Mouse (Mus musculus): Measurements from ENCODE around the gene Alkbh4. TPM values are rescaled to one million over a fixed set of nuclear protein-coding genes. Genes with fewer than 3 reads are reported as not detected.

The Alkbh4 gene
- polyA plus RNA-seq, 1 experiment = 7.0 TPM

DNA sequence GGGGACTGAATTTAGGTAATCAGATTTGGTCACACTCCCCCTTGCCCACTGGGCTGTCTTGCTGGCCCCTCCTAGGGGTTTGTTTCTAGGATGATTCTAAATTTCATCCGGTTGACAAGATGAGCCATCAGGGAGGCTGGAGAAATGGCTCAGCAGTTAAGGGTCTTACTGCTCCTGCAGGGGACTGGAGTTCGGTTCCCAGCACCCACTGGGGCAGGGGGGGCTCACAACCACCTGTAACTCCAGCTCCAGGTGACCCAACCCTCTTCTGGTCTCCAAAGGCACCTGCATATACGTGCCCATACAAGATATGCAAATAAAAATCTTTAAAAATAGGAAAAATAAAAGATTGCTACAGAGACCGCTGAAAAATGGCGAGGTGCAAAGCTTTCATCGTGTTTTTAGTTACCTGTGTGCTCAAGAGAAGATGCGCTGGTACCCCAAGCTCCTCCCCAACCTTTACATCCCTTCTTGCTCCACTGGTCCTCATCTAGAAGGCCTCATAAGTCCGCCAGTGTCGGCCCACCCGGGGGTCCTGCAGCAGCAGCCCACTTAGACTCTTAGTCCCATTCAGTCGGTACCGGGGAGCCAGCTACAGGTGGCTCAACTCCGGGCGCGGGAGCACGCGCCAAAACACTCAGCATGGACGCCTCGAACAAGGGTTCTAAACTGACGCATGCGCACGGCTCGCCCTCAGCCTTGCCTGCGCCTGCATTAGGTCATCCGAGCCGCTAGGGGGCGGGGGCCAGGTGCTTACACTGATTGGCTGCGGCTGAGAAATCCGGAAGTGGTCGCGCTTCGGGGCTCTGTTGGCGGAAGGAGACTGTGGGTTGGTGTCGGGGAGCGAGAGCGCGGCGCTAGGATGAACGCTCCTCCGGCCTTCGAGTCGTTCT lies 19.8 kb upstream of the Alkbh4 start, which contains the start of gene Polr2j:
TSS of gene Polr2j (plus strand) at position 741 of the 893 bp plus-strand sequence.
- Histone ChIP-seq H3K27me3 (ENCODE audit: control insufficient read depth, insufficient read depth, insufficient read length) (no peaks in the 10 kb centered on the region), H3K36me3 (ENCODE audit: control insufficient read depth, insufficient read depth) (peaks cover 23% of the 10 kb centered on the region), H3K79me2 (ENCODE audit: control insufficient read depth, insufficient read depth) (peaks cover 44% of the 10 kb centered on the region), H3K79me3 (ENCODE audit: low read depth) (peaks cover 26% of the 10 kb centered on the region), H3K4me3 (ENCODE audit: insufficient read depth, poor library complexity, severe bottlenecking) (peak within 1 kb of the TSS; percentile 87), H3ac (ENCODE audit: control insufficient read depth, insufficient read length, low read depth) (peak within 1 kb of the TSS; percentile 53)
- TF ChIP-seq CTCF (IDR thresholded peaks at IDR 0.05; ENCODE audit: control insufficient read depth, insufficient read depth, insufficient read length) = peak; percentile 98
- TF ChIP-seq CEBPB (IDR thresholded peaks at IDR 0.05; ENCODE audit: low read depth) = no peak
- no peak for TF ChIP-seq MYOG (IDR thresholded peaks at IDR 0.05; ENCODE audit: control insufficient read depth, extremely low read depth, insufficient read length)
- no peak for TF ChIP-seq FOSL1 (IDR thresholded peaks at IDR 0.05; ENCODE audit: insufficient read depth, low read length, poor library complexity, severe bottlenecking)
- no peak for TF ChIP-seq MYOD1 (IDR thresholded peaks at IDR 0.05; ENCODE audit: control insufficient read depth, insufficient read length, low read depth)
- TF ChIP-seq MAX (IDR thresholded peaks at IDR 0.05) = peak; percentile 58
- no peak for TF ChIP-seq USF1 (IDR thresholded peaks at IDR 0.05; ENCODE audit: low read depth)

DNA sequence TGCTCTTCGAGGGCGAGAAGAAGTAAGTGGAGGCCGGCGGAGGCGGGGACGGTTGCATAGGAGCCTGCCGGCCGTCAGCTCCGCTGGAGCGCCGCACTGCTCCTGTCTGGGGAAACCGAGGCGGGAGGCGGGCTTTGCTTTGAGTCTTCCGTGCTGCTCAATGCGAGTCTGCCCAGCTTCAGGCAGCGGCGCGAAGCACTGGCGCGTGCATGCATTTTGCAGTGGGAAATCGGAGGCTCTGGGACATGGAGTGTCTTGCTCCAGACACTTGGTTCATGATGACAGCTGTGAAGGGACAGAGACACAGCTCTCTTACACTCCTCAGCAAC lies 19.2 kb upstream of the Alkbh4 start:
- TF ChIP-seq FOSL1 (IDR thresholded peaks at IDR 0.05; ENCODE audit: insufficient read depth, low read length, poor library complexity, severe bottlenecking) (no peak), CTCF (IDR thresholded peaks at IDR 0.05; ENCODE audit: control insufficient read depth, insufficient read depth, insufficient read length) (no peak), MAX (IDR thresholded peaks at IDR 0.05) (no peak), USF1 (IDR thresholded peaks at IDR 0.05; ENCODE audit: low read depth) (no peak), CEBPB (IDR thresholded peaks at IDR 0.05; ENCODE audit: low read depth) (no peak), MYOD1 (IDR thresholded peaks at IDR 0.05; ENCODE audit: control insufficient read depth, insufficient read length, low read depth) (no peak), MYOG (IDR thresholded peaks at IDR 0.05; ENCODE audit: control insufficient read depth, extremely low read depth, insufficient read length) (no peak)
- H3K27me3 ChIP-seq (ENCODE audit: control insufficient read depth, insufficient read depth, insufficient read length) = no peaks in the 10 kb centered on the region
- peak overlapping the region; percentile 53 for H3ac ChIP-seq (ENCODE audit: control insufficient read depth, insufficient read length, low read depth)

DNA sequence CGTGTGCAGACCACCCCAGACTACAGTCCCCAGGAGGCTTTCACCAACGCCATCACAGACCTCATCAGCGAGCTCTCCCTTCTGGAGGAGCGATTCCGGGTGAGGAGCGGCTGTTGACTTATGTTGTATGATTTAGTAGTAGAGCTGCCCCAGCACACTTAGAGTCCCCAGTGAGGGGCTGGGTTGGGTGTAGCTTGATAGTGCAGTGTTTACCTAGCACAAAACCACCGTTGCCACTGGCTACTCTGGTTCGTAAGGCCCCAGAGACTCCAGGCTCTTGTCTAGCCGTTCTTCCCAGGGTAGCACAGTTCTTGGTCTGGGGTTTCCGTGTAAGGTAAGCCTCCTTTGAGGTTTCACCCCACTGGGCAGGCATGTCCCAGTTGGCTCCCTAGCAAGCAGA lies 13.8 kb upstream of the Alkbh4 start:
- no peaks in the 10 kb centered on the region for H3K27me3 ChIP-seq (ENCODE audit: control insufficient read depth, insufficient read depth, insufficient read length)
- H3K4me3 ChIP-seq (ENCODE audit: insufficient read depth, poor library complexity, severe bottlenecking) = no peak overlapping the region
- H3K36me3 ChIP-seq (ENCODE audit: control insufficient read depth, insufficient read depth) = peaks cover 57% of the 10 kb centered on the region
- TF ChIP-seq CTCF (IDR thresholded peaks at IDR 0.05; ENCODE audit: control insufficient read depth, insufficient read depth, insufficient read length) = no peak
- peaks cover 22% of the 10 kb centered on the region for H3K79me3 ChIP-seq (ENCODE audit: low read depth)
- peaks cover 30% of the 10 kb centered on the region for H3K79me2 ChIP-seq (ENCODE audit: control insufficient read depth, insufficient read depth)
- H3ac ChIP-seq (ENCODE audit: control insufficient read depth, insufficient read length, low read depth) = no peak overlapping the region

More for the DNA sequence above, 19.2 kb upstream of the Alkbh4 start:
- peak overlapping the region; percentile 87 for H3K4me3 ChIP-seq (ENCODE audit: insufficient read depth, poor library complexity, severe bottlenecking)
- peaks cover 27% of the 10 kb centered on the region for H3K79me3 ChIP-seq (ENCODE audit: low read depth)
- H3K36me3 ChIP-seq (ENCODE audit: control insufficient read depth, insufficient read depth) = peaks cover 24% of the 10 kb centered on the region
- peaks cover 44% of the 10 kb centered on the region for H3K79me2 ChIP-seq (ENCODE audit: control insufficient read depth, insufficient read depth)

DNA sequence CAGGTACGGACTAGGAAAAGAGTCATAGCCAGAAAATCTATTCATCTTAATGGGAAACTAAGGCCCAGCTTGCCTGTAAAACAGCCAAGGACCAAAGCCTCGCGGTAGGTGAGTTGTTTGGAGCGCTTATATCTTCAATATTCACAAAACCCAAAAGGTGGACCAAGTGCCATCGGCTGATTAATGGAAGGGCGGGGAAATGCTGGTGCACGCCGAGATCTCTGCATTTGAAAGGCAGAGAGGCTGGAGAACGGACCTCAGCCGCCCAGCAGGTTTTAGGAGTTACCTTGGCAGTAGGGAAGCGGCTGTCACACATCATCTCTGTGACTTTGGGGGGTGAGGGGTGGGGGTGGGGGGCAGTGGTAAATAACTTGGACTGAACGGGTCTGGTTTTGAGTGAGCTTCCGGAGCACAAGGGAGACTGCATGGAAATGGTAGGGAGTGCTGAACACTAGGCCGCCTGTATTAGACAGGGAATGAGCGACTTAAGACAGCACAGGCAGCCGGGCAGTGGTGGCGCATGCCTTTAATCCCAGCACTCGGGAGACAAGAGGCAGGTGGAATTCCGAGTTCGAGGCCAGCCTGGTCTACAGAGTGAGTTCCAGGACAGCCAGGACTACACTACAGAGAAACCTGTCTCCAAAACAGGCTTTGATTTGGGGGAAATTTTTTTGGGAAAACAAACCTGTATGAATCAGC lies 495 bp downstream of the Alkbh4 start:
- peaks cover 34% of the 10 kb centered on the region for H3K36me3 ChIP-seq (ENCODE audit: control insufficient read depth, insufficient read depth)
- no peaks in the 10 kb centered on the region for H3K27me3 ChIP-seq (ENCODE audit: control insufficient read depth, insufficient read depth, insufficient read length)
- TF ChIP-seq MYOD1 (IDR thresholded peaks at IDR 0.05; ENCODE audit: control insufficient read depth, insufficient read length, low read depth) (no peak), USF1 (IDR thresholded peaks at IDR 0.05; ENCODE audit: low read depth) (no peak), CTCF (IDR thresholded peaks at IDR 0.05; ENCODE audit: control insufficient read depth, insufficient read depth, insufficient read length) (no peak), FOSL1 (IDR thresholded peaks at IDR 0.05; ENCODE audit: insufficient read depth, low read length, poor library complexity, severe bottlenecking) (no peak), MYOG (IDR thresholded peaks at IDR 0.05; ENCODE audit: control insufficient read depth, extremely low read depth, insufficient read length) (no peak), CEBPB (IDR thresholded peaks at IDR 0.05; ENCODE audit: low read depth) (no peak), MAX (IDR thresholded peaks at IDR 0.05) (no peak)
- H3K4me3 ChIP-seq (ENCODE audit: insufficient read depth, poor library complexity, severe bottlenecking) = peak overlapping the region; percentile 78
- H3K79me2 ChIP-seq (ENCODE audit: control insufficient read depth, insufficient read depth) = peaks cover 42% of the 10 kb centered on the region
- H3K79me3 ChIP-seq (ENCODE audit: low read depth) = peaks cover 8% of the 10 kb centered on the region
- H3ac ChIP-seq (ENCODE audit: control insufficient read depth, insufficient read length, low read depth) = peak overlapping the region; percentile 55

DNA sequence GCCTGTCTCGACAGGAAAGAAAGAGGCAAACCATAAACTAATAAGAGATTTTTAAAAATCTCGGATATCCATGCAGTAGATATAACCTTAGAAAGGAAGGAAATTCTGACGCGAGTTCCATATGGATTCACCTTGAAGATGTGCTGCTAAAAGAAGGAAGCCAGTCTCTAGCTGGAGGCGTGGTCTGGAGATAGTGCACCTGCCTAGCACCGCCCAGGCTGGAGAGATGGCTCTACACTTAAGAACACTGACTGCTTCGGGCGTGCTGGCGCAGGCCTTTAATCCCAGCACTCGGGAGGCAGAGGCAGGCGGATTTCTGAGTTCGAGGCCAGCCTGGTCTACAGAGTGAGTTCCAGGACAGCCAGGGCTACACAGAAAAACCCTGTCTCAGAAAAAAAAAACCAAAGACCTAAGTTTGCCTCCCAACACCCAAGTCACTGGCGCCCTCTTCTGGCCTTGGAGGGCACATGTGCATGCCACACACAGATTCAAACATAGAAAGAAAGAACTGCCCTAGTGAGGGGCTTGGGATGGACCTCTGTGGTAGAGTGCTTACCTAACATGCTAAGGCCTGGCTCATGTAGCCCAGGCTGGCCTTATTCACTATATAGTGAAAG lies 1.8 kb downstream of the Alkbh4 start:
- Histone ChIP-seq H3K27me3 (ENCODE audit: control insufficient read depth, insufficient read depth, insufficient read length) (no peaks in the 10 kb centered on the region), H3K79me2 (ENCODE audit: control insufficient read depth, insufficient read depth) (peaks cover 42% of the 10 kb centered on the region), H3K79me3 (ENCODE audit: low read depth) (peaks cover 8% of the 10 kb centered on the region), H3K36me3 (ENCODE audit: control insufficient read depth, insufficient read depth) (peaks cover 42% of the 10 kb centered on the region), H3ac (ENCODE audit: control insufficient read depth, insufficient read length, low read depth) (no peak overlapping the region), H3K4me3 (ENCODE audit: insufficient read depth, poor library complexity, severe bottlenecking) (no peak overlapping the region)
- TF ChIP-seq CTCF (IDR thresholded peaks at IDR 0.05; ENCODE audit: control insufficient read depth, insufficient read depth, insufficient read length) (peak; percentile 45), FOSL1 (IDR thresholded peaks at IDR 0.05; ENCODE audit: insufficient read depth, low read length, poor library complexity, severe bottlenecking) (no peak)

Data from C2C12 (cell line).